Mouse (Mus musculus): ENCODE data around the gene Vps33b. TPM values are rescaled to one million over a fixed set of nuclear protein-coding genes. Genes with fewer than 3 reads are reported as not detected.
"Not testable (repeated sequence)": the region's sequence is repeated elsewhere in the genome, so short reads cannot be mapped to it uniquely, and the experiment has no call there.

The Vps33b gene
- polyA plus RNA-seq, 1 experiment from 2014 or later: 11.1 TPM

DNA sequence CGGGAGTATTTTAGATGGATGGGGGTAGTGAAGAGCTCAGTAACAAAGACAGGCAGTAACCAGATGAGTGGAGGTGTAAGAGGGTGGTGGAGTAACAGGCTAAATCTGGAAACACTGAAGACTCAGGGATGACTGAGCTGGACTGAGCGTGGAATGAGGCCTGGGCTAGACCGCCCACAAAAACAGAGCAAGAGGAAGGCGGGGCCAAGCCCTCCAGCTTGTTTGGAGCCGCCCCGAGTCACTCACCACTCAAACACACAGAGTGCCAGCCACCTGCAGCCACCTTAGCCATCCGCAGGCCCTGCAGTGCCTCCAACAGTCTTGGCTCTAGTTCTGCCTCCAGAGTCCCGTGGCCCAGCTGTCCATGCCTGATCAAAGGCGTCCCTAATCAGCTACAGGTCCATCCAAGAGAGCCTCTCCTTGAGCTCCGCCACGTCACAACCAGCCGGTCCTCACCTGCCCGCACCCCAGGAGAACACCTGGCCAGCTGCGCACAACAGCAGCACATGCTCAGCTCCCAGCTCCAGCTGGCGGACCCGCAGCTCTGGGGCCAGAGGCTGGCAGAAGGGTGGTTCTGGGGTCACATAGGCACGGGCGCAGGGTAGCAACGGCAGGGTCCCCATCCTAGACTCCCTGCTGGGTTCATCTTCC is 50.5 kb downstream of the Vps33b start:
- Histone ChIP-seq H3K9ac (0 out of 2 replicates have a peak overlapping the region, but pooled peaks have one; percentile 5), H3K27me3 (replicated peaks) (no peaks in the 10 kb centered on the region), H3K4me3 (no peak overlapping the region), H3K36me3 (peaks cover 48% of the 10 kb centered on the region), H3K4me1 (replicated peaks) (peaks cover 34% of the 10 kb centered on the region), H3K9me3 (replicated peaks) (no peaks in the 10 kb centered on the region), H3K27ac (ENCODE audit: poor library complexity, severe bottlenecking) (peak overlapping the region; percentile 66; the same call in 1 of the 2 replicates), H3K4me2 (no peak overlapping the region)
- no peak for ATAC-seq (ENCODE audit: insufficient number of reproducible peaks, low FRiP score)
- 76% methylated on average over 19 of the region's 19 CpGs for WGBS

DNA sequence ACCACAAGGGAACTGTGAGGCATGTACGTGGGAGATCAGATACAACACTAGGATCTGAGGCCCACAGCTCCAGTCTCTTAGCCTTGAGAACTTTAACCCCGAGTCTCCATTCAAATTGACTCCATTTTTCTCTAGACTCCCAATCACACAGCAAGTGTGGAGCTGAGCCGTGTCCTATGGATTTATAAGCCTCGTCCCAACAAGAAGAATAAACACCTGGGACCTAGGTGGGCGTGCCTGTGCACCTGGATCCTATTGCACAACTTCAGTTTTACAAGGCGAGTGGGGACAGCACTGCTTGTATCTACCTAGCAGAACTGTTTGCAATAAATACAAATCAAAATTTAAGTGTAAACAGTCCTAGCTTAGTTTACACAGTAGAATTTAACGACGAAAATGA is 53.9 kb downstream of the Vps33b start:
- ATAC-seq (ENCODE audit: insufficient number of reproducible peaks, low FRiP score): no peak
- Histone ChIP-seq H3K27me3 (replicated peaks) (no peaks in the 10 kb centered on the region), H3K27ac (ENCODE audit: poor library complexity, severe bottlenecking) (peak overlapping the region; percentile 92; the same call in 1 of the 2 replicates), H3K4me3 (peak overlapping the region; percentile 71), H3K36me3 (peaks cover 57% of the 10 kb centered on the region), H3K9me3 (replicated peaks) (no peaks in the 10 kb centered on the region), H3K4me2 (peak overlapping the region; percentile 90), H3K9ac (peak overlapping the region; percentile 75), H3K4me1 (replicated peaks) (peaks cover 34% of the 10 kb centered on the region)
- WGBS: 18% methylated on average over 8 of the region's 8 CpGs

DNA sequence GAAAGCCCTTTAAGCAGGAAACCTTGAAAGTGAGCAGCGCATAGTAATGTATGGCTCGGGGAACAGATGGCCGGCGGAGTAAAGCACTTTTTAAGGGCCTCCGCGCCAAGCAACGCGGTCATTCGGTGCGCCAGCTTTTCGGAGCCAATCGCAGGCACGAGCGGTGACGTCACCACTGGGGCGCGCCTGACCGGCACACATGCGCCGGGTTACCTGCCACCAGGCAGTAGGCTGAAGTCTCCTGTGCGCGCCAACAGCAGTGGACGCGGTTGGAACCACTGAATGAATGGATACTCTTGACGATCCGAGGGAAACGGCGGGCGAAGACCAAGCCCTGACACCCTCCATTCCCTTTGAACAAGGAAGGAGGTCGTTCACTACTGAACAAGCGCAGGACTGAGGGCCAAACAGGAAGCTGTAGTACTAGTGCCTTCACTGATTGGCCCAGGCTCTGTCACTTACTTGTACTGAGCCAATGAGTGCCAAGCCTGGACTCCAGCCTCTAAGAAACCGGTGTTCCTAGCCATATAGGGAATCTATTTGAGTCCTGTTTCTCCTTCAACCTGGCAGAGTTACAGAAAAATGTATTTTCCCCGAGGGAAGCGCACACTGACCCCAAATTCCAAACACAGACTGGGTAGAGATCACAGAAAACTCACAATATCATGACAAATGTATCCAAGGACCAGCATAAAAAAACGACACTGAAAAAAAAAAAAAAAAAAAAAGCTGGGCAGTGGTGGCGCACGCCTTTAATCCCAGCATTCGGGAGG is 54.8 kb downstream of the Vps33b start, which contains the start of gene Rccd1:
Rccd1 (minus strand) TSS at position 412 of the 773 bp plus-strand sequence.
- H3K4me1 ChIP-seq (replicated peaks): peaks cover 26% of the 10 kb centered on the region
- peak; percentile 97 for ATAC-seq (ENCODE audit: insufficient number of reproducible peaks, low FRiP score)
- H3K4me2 ChIP-seq: peak within 1 kb of the TSS; percentile 90
- H3K27me3 ChIP-seq (replicated peaks): no peaks in the 10 kb centered on the region
- H3K36me3 ChIP-seq: peaks cover 59% of the 10 kb centered on the region
- WGBS: 2% methylated on average over 38 of the region's 38 CpGs
- peak within 1 kb of the TSS; percentile 71 for H3K4me3 ChIP-seq
- H3K9me3 ChIP-seq (replicated peaks): no peaks in the 10 kb centered on the region
- peak within 1 kb of the TSS; percentile 92 for H3K27ac ChIP-seq (ENCODE audit: poor library complexity, severe bottlenecking)
- peak within 1 kb of the TSS; percentile 75 for H3K9ac ChIP-seq

DNA sequence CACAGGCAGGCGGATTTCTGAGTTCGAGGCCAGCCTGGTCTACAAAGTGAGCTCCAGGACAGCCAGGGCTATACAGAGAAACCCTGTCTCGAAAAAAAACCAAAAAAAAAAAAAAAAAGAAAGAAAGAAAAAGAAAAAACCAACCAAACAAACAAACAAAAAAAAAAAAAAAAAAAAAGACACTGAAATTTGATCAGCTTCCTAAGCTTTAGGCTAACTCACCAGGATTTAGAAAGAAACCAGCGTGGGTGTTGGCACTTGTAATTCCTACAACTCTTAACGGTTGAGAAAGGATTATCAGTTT is 55.3 kb downstream of the Vps33b start:
- not testable (repeated sequence) for H3K9ac ChIP-seq; H3K27me3 ChIP-seq (replicated peaks); H3K4me3 ChIP-seq; ATAC-seq (ENCODE audit: insufficient number of reproducible peaks, low FRiP score); H3K9me3 ChIP-seq (replicated peaks)
- Histone ChIP-seq H3K27ac (ENCODE audit: poor library complexity, severe bottlenecking) (peak overlapping the region; percentile 92), H3K36me3 (peaks cover 64% of the 10 kb centered on the region), H3K4me2 (peak overlapping the region; percentile 90; the same call in 1 of the 2 replicates), H3K4me1 (replicated peaks) (peaks cover 20% of the 10 kb centered on the region)
- WGBS: 49% methylated on average over 5 of the region's 5 CpGs

DNA sequence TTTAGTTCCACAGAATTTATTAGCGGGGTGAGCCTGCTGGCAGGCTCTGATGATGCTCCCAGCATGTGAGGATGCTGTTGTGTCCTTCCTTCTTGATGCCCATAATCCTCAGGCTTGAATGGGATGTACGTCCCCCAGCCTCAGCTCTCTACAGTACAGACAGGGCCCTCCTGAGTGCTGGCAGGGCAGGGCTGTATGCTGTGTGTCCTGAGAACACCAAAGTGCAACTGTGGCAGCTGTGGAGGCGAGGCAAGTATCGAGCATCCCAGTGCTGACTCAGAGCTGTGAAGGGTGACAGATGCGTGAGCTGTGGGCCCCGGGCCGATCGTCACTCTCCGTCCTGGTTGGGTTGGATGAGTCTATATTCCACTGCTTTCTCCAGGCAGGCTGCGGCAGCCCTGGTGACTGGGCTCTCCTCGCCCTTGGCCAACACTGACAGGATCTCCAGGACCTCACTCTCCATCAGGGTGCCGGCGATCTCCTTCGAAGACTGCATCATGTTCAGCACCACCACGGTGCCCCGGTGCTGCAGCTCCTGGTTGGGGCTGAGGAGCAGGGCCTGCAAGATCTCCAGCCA is 55.9 kb downstream of the Vps33b start:
- 92% methylated on average over 16 of the region's 16 CpGs for WGBS
- Histone ChIP-seq H3K36me3 (peaks cover 65% of the 10 kb centered on the region), H3K4me1 (replicated peaks) (peaks cover 14% of the 10 kb centered on the region), H3K4me2 (no peak overlapping the region), H3K9me3 (replicated peaks) (no peaks in the 10 kb centered on the region), H3K4me3 (no peak overlapping the region), H3K27me3 (replicated peaks) (no peaks in the 10 kb centered on the region), H3K27ac (ENCODE audit: poor library complexity, severe bottlenecking) (0 out of 2 replicates have a peak overlapping the region, but pooled peaks have one; percentile 10), H3K9ac (no peak overlapping the region)
- ATAC-seq (ENCODE audit: insufficient number of reproducible peaks, low FRiP score): no peak

DNA sequence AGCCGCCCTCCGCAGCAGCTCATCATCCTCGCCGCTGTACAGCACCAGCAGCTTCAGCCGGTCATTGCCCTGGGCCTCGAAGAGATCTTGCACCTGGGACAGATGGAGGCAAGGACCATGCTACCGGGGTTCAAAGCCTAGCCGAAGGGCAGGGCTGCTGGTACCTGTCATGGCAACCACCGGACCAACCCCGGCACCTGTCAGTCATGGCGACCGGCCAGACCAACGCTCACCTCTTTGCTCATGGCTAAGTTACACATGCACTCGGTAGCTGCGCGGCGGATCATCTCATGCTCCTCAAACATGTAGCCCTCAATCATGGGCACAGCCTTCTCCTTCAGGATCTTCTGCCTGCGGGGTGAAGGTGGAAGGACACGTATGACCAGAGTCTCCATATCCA is 56.6 kb downstream of the Vps33b start:
- Histone ChIP-seq H3K36me3 (peaks cover 65% of the 10 kb centered on the region), H3K4me1 (replicated peaks) (peaks cover 12% of the 10 kb centered on the region), H3K27ac (ENCODE audit: poor library complexity, severe bottlenecking) (no peak overlapping the region), H3K9ac (no peak overlapping the region), H3K9me3 (replicated peaks) (no peaks in the 10 kb centered on the region), H3K4me3 (no peak overlapping the region), H3K4me2 (no peak overlapping the region), H3K27me3 (replicated peaks) (no peaks in the 10 kb centered on the region)
- ATAC-seq (ENCODE audit: insufficient number of reproducible peaks, low FRiP score): no peak
- 93% methylated on average over 19 of the region's 19 CpGs for WGBS

GRCm38 (mm10) chr7:80330278-80330677 is 60.8 kb downstream of the Vps33b start:
- Histone ChIP-seq H3K9ac (no peak overlapping the region), H3K4me3 (no peak overlapping the region), H3K27ac (ENCODE audit: poor library complexity, severe bottlenecking) (no peak overlapping the region), H3K9me3 (replicated peaks) (peaks cover 6% of the 10 kb centered on the region; the same call in 1 of the 2 replicates), H3K4me1 (replicated peaks) (no peaks in the 10 kb centered on the region), H3K27me3 (replicated peaks) (no peaks in the 10 kb centered on the region), H3K36me3 (peaks cover 100% of the 10 kb centered on the region), H3K4me2 (no peak overlapping the region)
- WGBS: 88% methylated on average over 8 of the region's 8 CpGs
- no peak for ATAC-seq (ENCODE audit: insufficient number of reproducible peaks, low FRiP score)

- ATAC-seq (ENCODE audit: insufficient number of reproducible peaks, low FRiP score): no peak
- H3K4me2 ChIP-seq: no peak overlapping the region
- H3K4me1 ChIP-seq (replicated peaks): no peaks in the 10 kb centered on the region
- H3K4me3 ChIP-seq: no peak overlapping the region
- no peak overlapping the region for H3K27ac ChIP-seq (ENCODE audit: poor library complexity, severe bottlenecking)
- peaks cover 100% of the 10 kb centered on the region for H3K36me3 ChIP-seq
- no peak overlapping the region for H3K9ac ChIP-seq
- H3K9me3 ChIP-seq (replicated peaks): peaks cover 6% of the 10 kb centered on the region; the same call in 1 of the 2 replicates
- H3K27me3 ChIP-seq (replicated peaks): no peaks in the 10 kb centered on the region
- WGBS: 96% methylated on average over 19 of the region's 19 CpGs
These were observed 62.0 kb downstream of the Vps33b start for GRCm38 (mm10) chr7:80331433-80331832.

GRCm38 (mm10) chr7:80334848-80335247 is 65.4 kb downstream of the Vps33b start:
- Histone ChIP-seq H3K27me3 (replicated peaks) (no peaks in the 10 kb centered on the region), H3K9me3 (replicated peaks) (peaks cover 6% of the 10 kb centered on the region; the same call in 1 of the 2 replicates), H3K9ac (no peak overlapping the region), H3K36me3 (peaks cover 79% of the 10 kb centered on the region), H3K4me2 (no peak overlapping the region), H3K4me1 (replicated peaks) (peaks cover 13% of the 10 kb centered on the region), H3K27ac (ENCODE audit: poor library complexity, severe bottlenecking) (no peak overlapping the region), H3K4me3 (no peak overlapping the region)
- ATAC-seq (ENCODE audit: insufficient number of reproducible peaks, low FRiP score): no peak
- WGBS: 77% methylated on average over 4 of the region's 4 CpGs

- no peak for ATAC-seq (ENCODE audit: insufficient number of reproducible peaks, low FRiP score)
- Histone ChIP-seq H3K4me1 (replicated peaks) (peaks cover 24% of the 10 kb centered on the region), H3K27ac (ENCODE audit: poor library complexity, severe bottlenecking) (no peak overlapping the region), H3K9ac (no peak overlapping the region), H3K27me3 (replicated peaks) (no peaks in the 10 kb centered on the region), H3K9me3 (replicated peaks) (peaks cover 6% of the 10 kb centered on the region; the same call in 1 of the 2 replicates), H3K36me3 (peaks cover 58% of the 10 kb centered on the region), H3K4me2 (no peak overlapping the region), H3K4me3 (no peak overlapping the region)
- WGBS: 88% methylated on average over 3 of the region's 3 CpGs
These were observed 67.5 kb downstream of the Vps33b start for GRCm38 (mm10) chr7:80336932-80337331.

GRCm38 (mm10) chr7:80339371-80339770 is 69.9 kb downstream of the Vps33b start:
- peak overlapping the region; percentile 48; the same call in 1 of the 2 replicates for H3K27ac ChIP-seq (ENCODE audit: poor library complexity, severe bottlenecking)
- no peak for ATAC-seq (ENCODE audit: insufficient number of reproducible peaks, low FRiP score)

More at GRCm38 (mm10) chr7:80339371-80339770, 69.9 kb downstream of the Vps33b start:
- Histone ChIP-seq H3K9ac (peak overlapping the region; percentile 83), H3K4me2 (peak overlapping the region; percentile 89), H3K4me1 (replicated peaks) (peaks cover 41% of the 10 kb centered on the region), H3K9me3 (replicated peaks) (no peaks in the 10 kb centered on the region), H3K27me3 (replicated peaks) (no peaks in the 10 kb centered on the region), H3K4me3 (peak overlapping the region; percentile 79), H3K36me3 (peaks cover 33% of the 10 kb centered on the region)
- WGBS: 9% methylated on average over 17 of the region's 17 CpGs

Measured in heart, embryonic 12.5 days (tissue).